Mouse (Mus musculus): ENCODE data around the gene Mllt3. TPM values are rescaled to one million over a fixed set of nuclear protein-coding genes. Genes with fewer than 3 reads are reported as not detected.
A peak's percentile ranks its signal among the peaks of the same experiment; 100 is the strongest.

Mllt3 gene
- polyA plus RNA-seq, 1 experiment: 64.2 TPM

DNA sequence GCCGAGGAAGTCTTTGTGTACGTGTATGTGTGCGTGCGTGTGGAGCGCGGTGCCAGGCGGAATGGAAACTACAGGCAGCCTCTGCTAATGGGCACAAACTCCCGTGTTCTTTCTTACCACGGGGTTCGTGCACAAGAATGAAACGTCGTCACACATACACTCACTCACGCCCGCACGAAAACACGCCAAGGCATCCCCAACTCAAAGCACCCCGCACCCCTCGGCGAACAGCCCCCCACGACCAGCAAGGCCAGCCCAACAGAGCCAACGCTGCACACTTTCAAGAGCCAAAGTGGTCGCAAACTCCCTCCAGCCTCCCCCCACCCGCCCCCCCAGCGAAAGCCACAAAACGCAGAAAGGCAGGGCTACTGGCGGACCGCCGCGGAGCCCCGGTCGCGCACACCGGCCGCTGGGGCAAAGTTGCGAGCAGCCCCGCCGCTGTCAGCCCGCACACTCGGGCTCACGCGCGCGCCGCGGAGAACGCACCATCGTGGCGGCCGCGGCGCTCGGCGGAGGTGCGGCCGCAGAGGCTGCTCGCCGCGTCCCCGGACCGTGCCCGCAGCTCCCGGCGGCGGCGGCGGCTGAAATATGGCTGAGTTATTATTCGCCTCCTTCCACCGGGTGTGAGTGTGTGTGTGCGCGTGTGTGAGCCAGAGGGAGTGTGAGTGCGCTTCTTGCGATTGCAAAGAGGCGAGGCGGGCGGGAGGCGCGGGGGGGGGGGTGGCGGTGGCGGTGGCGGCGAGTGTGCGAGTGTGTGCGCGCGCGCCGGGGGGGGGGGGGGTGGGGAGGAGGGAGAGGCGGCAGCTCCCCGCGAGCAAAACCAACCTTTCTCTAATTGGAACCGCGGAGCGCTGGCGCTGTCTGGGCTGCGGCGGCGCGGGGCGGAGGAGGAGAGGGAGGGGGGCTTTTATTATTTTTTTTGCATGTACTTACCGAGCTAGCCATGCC, 739 bp downstream of the Mllt3 start:
- TF ChIP-seq POLR2A (IDR thresholded peaks at IDR 0.05; ENCODE audit: borderline replicate concordance, extremely low read depth, insufficient read depth, insufficient read length, poor library complexity, severe bottlenecking): peak; percentile 46; the same call in 1 of the 2 replicates
- no peak for TF ChIP-seq CTCF (IDR thresholded peaks at IDR 0.05; ENCODE audit: borderline replicate concordance, extremely low read depth, insufficient read depth, insufficient read length)
- peak; percentile 80 for DNase-seq (ENCODE audit: low read depth)

GRCm38 (mm10) chr4:88031211-88032150, 1.7 kb downstream of the Mllt3 start:
- peak; percentile 73 for DNase-seq (ENCODE audit: low read depth)
- TF ChIP-seq POLR2A (IDR thresholded peaks at IDR 0.05; ENCODE audit: borderline replicate concordance, extremely low read depth, insufficient read depth, insufficient read length, poor library complexity, severe bottlenecking): 0 out of 2 replicates have a peak, but pooled peaks have one; percentile 14
- no peak for TF ChIP-seq CTCF (IDR thresholded peaks at IDR 0.05; ENCODE audit: borderline replicate concordance, extremely low read depth, insufficient read depth, insufficient read length)

DNA sequence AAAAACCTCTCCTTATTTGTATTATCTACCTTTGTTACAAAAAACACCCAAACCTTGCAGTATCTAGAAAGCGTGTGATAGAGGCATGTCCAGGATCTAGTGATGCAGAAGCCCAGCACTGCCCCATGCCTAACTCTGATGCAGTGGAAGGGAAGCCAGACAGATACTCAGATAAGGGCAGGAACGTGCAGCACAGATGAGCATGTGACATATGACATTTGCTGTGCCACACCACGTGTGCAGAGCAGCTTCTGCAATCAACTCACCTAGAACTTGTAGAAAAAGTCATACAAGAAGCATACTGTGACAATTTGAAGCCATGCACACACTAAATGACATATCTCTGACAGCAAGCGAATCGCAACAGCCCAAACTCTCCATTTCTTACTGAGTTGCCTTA, 9.6 kb downstream of the Mllt3 start:
- TF ChIP-seq CTCF (IDR thresholded peaks at IDR 0.05; ENCODE audit: borderline replicate concordance, extremely low read depth, insufficient read depth, insufficient read length): no peak
- TF ChIP-seq POLR2A (IDR thresholded peaks at IDR 0.05; ENCODE audit: borderline replicate concordance, extremely low read depth, insufficient read depth, insufficient read length, poor library complexity, severe bottlenecking): no peak

DNA sequence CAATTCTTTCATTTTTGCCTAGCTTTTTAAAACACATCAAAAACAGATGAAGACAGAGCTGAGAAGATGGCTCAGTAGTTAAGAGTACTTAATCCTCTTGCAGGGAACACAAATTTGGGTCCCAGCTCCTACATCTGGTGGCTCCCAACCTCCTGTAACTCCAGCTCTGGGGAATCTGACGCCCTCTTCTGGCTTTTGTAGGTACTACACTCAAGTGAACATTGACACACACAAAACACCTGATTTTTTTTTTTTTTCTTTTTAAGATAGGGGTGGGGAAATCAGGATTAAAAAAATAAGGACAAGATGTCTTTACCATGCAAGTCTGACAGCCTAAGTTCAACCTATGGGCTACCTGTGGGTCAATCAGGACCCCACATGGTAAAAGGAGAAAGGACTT, 10.5 kb downstream of the Mllt3 start:
- no peak for TF ChIP-seq POLR2A (IDR thresholded peaks at IDR 0.05; ENCODE audit: borderline replicate concordance, extremely low read depth, insufficient read depth, insufficient read length, poor library complexity, severe bottlenecking)
- peak; percentile 39; the same call in 1 of the 2 replicates for TF ChIP-seq CTCF (IDR thresholded peaks at IDR 0.05; ENCODE audit: borderline replicate concordance, extremely low read depth, insufficient read depth, insufficient read length)
- DNase-seq (ENCODE audit: low read depth): no peak

More for the DNA sequence above, 9.6 kb downstream of the Mllt3 start:
- no peak for DNase-seq (ENCODE audit: low read depth)

DNA sequence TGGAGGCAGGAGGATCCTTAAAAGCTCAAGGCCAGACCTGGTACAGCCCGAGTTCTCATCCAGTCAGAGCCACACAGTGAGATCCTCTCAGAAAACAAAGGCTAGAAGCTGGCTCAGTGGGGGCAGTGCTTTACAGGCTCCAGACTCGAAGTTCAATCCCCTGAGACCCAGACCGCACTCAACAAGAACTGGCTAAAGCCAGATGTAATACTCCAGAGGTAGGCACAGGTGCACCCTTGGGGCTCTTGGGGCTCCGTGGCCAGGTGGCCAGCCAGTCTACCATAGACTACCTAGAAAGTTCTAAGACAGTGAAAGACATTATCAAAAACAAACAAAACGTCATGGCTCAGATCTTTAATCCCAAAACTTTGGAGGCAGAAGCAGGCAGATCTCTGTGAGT, 12.7 kb downstream of the Mllt3 start:
- no peak for DNase-seq (ENCODE audit: low read depth)
- no peak for TF ChIP-seq POLR2A (IDR thresholded peaks at IDR 0.05; ENCODE audit: borderline replicate concordance, extremely low read depth, insufficient read depth, insufficient read length, poor library complexity, severe bottlenecking)
- no peak for TF ChIP-seq CTCF (IDR thresholded peaks at IDR 0.05; ENCODE audit: borderline replicate concordance, extremely low read depth, insufficient read depth, insufficient read length)

- DNase-seq (ENCODE audit: low read depth): no peak
- TF ChIP-seq POLR2A (IDR thresholded peaks at IDR 0.05; ENCODE audit: borderline replicate concordance, extremely low read depth, insufficient read depth, insufficient read length, poor library complexity, severe bottlenecking) (no peak), CTCF (IDR thresholded peaks at IDR 0.05; ENCODE audit: borderline replicate concordance, extremely low read depth, insufficient read depth, insufficient read length) (no peak)
These were observed 13.5 kb downstream of the Mllt3 start for GRCm38 (mm10) chr4:88019645-88020044.

DNA sequence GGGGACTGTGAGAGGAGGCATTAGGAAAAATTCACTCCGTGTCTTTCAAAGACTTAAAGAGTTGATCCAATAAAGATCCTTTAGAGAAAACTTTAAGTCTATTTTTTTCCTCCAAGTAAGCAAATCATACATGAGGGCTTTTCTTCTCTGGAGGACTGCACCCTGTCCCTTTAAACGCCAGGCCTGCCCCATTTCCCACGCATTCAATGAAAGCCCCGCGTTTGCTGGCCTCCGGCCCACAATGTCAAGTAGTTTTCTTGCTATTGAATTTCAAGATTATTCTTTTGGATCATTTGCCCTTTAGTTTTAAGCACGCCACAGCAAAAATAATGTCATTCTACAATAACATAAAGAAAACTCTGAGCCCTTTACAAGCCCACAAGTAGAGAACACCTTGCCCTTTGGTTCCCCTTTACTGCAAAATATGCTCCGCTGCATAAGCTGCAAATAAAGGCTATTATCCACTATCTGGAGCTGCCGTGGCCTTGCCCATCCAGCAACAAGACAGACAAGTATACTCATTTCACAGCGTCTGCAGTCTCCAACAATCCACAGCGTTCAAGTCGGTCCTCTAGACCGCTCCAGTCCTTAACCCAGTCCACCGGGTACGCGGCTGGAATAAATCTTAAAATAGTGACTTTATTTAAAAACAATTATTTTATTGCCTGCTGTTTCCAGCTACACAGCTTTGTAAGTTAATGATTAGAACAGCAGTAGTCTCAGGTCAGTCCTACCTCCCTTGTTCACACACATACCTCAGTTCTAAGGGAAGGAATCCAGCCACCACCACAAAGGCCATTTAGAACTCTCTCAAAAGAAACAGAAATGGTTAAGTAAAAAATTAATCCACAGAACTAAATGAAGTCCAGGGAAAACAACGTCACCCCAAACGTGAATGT, 15.5 kb downstream of the Mllt3 start:
- TF ChIP-seq POLR2A (IDR thresholded peaks at IDR 0.05; ENCODE audit: borderline replicate concordance, extremely low read depth, insufficient read depth, insufficient read length, poor library complexity, severe bottlenecking) (no peak), CTCF (IDR thresholded peaks at IDR 0.05; ENCODE audit: borderline replicate concordance, extremely low read depth, insufficient read depth, insufficient read length) (no peak)
- peak; percentile 86 for DNase-seq (ENCODE audit: low read depth)

DNA sequence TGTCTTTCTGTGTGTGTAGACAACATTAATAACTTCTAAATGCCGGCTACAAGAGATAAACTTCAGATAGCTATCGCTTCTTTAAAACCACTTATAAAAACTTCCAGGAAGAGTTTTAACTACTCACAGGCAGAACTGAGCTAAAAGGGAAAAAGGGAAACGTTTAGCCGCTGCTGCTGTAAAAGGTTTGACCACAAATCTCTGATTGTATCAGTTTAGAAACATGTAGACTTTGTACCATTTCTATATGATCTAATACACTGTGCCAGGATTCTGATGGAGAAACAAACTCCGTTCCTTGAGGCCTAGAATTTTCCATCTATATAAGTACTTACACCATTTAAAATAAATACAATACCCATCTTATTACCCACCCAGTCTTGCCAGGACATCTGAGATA, 17.4 kb downstream of the Mllt3 start:
- TF ChIP-seq POLR2A (IDR thresholded peaks at IDR 0.05; ENCODE audit: borderline replicate concordance, extremely low read depth, insufficient read depth, insufficient read length, poor library complexity, severe bottlenecking): no peak
- TF ChIP-seq CTCF (IDR thresholded peaks at IDR 0.05; ENCODE audit: borderline replicate concordance, extremely low read depth, insufficient read depth, insufficient read length): no peak
- no peak for DNase-seq (ENCODE audit: low read depth)

- DNase-seq (ENCODE audit: low read depth): no peak
- TF ChIP-seq POLR2A (IDR thresholded peaks at IDR 0.05; ENCODE audit: borderline replicate concordance, extremely low read depth, insufficient read depth, insufficient read length, poor library complexity, severe bottlenecking) (no peak), CTCF (IDR thresholded peaks at IDR 0.05; ENCODE audit: borderline replicate concordance, extremely low read depth, insufficient read depth, insufficient read length) (no peak)
These were observed 17.9 kb downstream of the Mllt3 start for GRCm38 (mm10) chr4:88015261-88015660.

DNA sequence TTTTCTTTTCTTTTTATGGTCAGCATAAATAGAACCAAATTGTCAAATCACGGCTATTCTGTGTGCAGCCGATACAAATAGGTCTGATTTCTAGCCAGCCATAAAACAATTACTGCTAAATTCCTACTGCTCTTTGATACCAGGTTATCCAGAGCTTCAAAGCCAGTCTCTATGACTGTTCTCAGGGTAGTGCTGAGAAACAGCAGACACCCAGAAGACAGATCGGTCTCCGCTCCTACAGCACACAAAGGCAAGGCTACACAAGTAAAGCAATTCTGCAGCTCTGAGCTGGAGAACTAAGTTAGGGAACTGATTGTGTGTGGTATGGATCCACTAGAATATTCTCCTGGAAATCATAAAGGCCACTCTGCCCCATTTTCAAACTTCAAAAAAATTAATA, 20.4 kb downstream of the Mllt3 start:
- TF ChIP-seq POLR2A (IDR thresholded peaks at IDR 0.05; ENCODE audit: borderline replicate concordance, extremely low read depth, insufficient read depth, insufficient read length, poor library complexity, severe bottlenecking) (no peak), CTCF (IDR thresholded peaks at IDR 0.05; ENCODE audit: borderline replicate concordance, extremely low read depth, insufficient read depth, insufficient read length) (no peak)

More for the DNA sequence above, 20.4 kb downstream of the Mllt3 start:
- no peak for DNase-seq (ENCODE audit: low read depth)
